Mouse (Mus musculus) intestine, postnatal 0 days (tissue): Measurements from ENCODE around the gene Dusp6. TPM values are rescaled to one million over a fixed set of nuclear protein-coding genes. Genes with fewer than 3 reads are reported as not detected.

ENCODE experiments used
- ATAC-seq: fragments of 200-750 bp; cut with Nextera tagmentation; 2 replicates; pipeline ENCODE4 v1.8.0; 2017; ENCODE audit warnings: mild to moderate bottlenecking, moderate TSS enrichment, moderate library complexity
- H3K27ac ChIP-seq: fragments of 300-500 bp; sonication (generic); 2 replicates; pipeline ENCODE4 v1.5.1; 2014; ENCODE audit warnings: mild to moderate bottlenecking, low read depth, low read length, moderate library complexity
- H3K27me3 ChIP-seq: fragments of 300-500 bp; sonication (generic); replicated peaks from 2 replicates; pipeline ENCODE4 v1.6.1; 2014; ENCODE audit warnings: low read length, mixed read lengths; ENCODE audit not compliant: control insufficient read depth, insufficient read depth
- H3K36me3 ChIP-seq: fragments of 300-500 bp; sonication (generic); 2 replicates; pipeline ENCODE4 v1.6.1; 2014; ENCODE audit warnings: mild to moderate bottlenecking, moderate library complexity; ENCODE audit not compliant: control insufficient read depth, insufficient read depth
- H3K4me1 ChIP-seq: fragments of 300-500 bp; sonication (generic); replicated peaks from 2 replicates; pipeline ENCODE4 v1.6.1; 2014; ENCODE audit warnings: antibody characterized with exemption, low read length, mixed read lengths; ENCODE audit not compliant: control insufficient read depth, insufficient read depth
- H3K4me2 ChIP-seq: fragments of 300-500 bp; sonication (generic); replicated peaks from 2 replicates; pipeline ENCODE4 v1.6.1; 2014; ENCODE audit warnings: low read depth, mild to moderate bottlenecking, moderate library complexity
- H3K4me3 ChIP-seq: fragments of 300-500 bp; sonication (generic); 2 replicates; pipeline ENCODE4 v1.5.1; 2014; ENCODE audit warnings: low read depth, low read length
- H3K9ac ChIP-seq: fragments of 300-500 bp; sonication (generic); 2 replicates; pipeline ENCODE4 v1.6.1; 2014; ENCODE audit warnings: mild to moderate bottlenecking, low read depth, low read length
- H3K9me3 ChIP-seq: fragments of 300-500 bp; sonication (generic); 2 replicates; pipeline ENCODE4 v1.6.1; 2016; ENCODE audit warnings: mixed run types; ENCODE audit not compliant: control insufficient read depth
- CTCF ChIP-seq: sonication (generic); IDR thresholded peaks from 2 replicates; pipeline ENCODE4 v1.5.1; 2016; ENCODE audit warnings: low read depth, mild to moderate bottlenecking, control low read depth, antibody characterized with exemption, moderate library complexity
- WGBS: fragments of 180-500 bp; shearing (Covaris S2); extraction: QIAGEN DNeasy Blood & Tissue Kit; methylation state at CpG from one replicate; pipeline ENCODE4 v1.1.7; 2014; 5-methylcytosine and 5-hydroxymethylcytosine counted together
- polyA plus RNA-seq: library from polyadenylated mRNA; unstranded; fragments of >200 nt; fragmentation: Nextera tagmentation; extraction: Ambion mirVana; gene quantifications from 2 replicates; pipeline ENCODE4 v1.2.1, GENCODE M21; 2015

Gene Dusp6
- polyA plus RNA-seq, 1 experiment from 2014 or later = 27.9 TPM

DNA sequence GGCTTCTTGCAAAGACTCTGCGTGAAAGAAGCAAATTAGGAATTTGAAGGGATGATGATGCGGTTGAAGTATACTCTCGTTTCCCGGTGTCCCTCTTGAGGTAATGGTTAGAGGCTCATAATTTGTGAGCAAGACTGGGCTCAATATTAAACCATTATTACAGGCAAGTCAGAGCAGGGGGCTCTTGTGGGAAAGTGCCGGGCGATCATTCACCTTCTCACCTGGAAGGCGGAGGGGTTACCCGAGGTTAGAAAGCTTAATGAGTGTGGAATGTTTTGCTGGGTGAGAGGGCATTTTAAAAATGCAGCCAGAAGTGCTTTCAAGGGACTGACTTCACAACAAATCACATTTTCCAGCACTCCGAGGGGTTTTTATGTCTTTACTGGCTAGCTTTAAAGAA lies 36.3 kb downstream of the Dusp6 start:
- Histone ChIP-seq H3K4me1 (peaks cover 4% of the 10 kb centered on the region; the same call in 1 of the 2 replicates), H3K4me3 (no peak overlapping the region), H3K27ac (no peak overlapping the region), H3K9me3 (no peaks in the 10 kb centered on the region), H3K9ac (no peak overlapping the region), H3K27me3 (no peaks in the 10 kb centered on the region), H3K36me3 (no peaks in the 10 kb centered on the region), H3K4me2 (no peak overlapping the region)
- ATAC-seq = no peak
- TF ChIP-seq CTCF = no peak
- 59% methylated on average over 9 of the region's 9 CpGs for WGBS

DNA sequence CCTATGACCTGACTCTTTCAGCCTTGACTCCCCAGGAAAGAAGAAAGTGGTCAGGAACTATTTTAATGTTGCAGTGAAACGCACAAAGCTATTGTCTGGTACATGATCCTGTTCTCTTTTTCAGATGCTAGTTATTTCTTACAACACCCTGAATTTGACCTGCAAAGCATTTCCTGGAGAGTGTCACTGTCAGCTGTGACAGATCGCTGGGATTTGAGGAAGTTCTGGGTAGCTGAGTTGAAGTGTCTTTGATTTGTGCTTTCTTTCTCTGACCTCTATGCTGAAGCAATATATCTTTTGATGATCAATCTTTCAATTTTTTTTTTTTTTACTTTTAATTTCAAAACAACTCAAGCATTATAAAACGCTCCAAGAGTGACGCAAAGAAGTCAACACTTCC lies 39.0 kb downstream of the Dusp6 start:
- no peak for TF ChIP-seq CTCF
- Histone ChIP-seq H3K27ac (no peak overlapping the region), H3K4me1 (peaks cover 4% of the 10 kb centered on the region; the same call in 1 of the 2 replicates), H3K4me3 (no peak overlapping the region), H3K27me3 (no peaks in the 10 kb centered on the region), H3K4me2 (no peak overlapping the region), H3K9ac (no peak overlapping the region), H3K9me3 (no peaks in the 10 kb centered on the region), H3K36me3 (no peaks in the 10 kb centered on the region)
- 58% methylated on average over 4 of the region's 4 CpGs for WGBS
- no peak for ATAC-seq

DNA sequence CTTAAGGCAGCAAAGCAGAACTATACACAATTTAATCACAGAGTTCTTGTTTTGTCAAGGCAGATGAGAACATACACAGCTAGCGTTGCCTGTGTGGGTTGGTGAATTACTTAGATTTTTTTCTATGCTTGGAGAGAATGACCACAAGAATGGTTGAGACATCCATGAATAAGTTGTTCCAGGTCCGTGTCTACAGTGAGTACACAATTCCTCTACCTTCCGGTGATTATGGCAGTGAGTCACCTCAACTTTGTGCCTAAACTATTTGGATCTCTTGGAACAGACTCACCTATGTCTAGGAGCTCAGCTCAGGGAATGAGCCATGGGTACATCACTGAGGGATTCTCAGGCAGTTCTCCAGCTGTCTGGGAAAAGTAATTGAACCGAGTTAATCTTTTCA lies 45.8 kb downstream of the Dusp6 start:
- Histone ChIP-seq H3K9me3 (no peaks in the 10 kb centered on the region), H3K4me1 (no peaks in the 10 kb centered on the region), H3K4me3 (no peak overlapping the region), H3K36me3 (no peaks in the 10 kb centered on the region), H3K27me3 (no peaks in the 10 kb centered on the region), H3K9ac (no peak overlapping the region), H3K27ac (no peak overlapping the region), H3K4me2 (no peak overlapping the region)
- 85% methylated on average over 4 of the region's 4 CpGs for WGBS
- TF ChIP-seq CTCF = no peak
- no peak for ATAC-seq

DNA sequence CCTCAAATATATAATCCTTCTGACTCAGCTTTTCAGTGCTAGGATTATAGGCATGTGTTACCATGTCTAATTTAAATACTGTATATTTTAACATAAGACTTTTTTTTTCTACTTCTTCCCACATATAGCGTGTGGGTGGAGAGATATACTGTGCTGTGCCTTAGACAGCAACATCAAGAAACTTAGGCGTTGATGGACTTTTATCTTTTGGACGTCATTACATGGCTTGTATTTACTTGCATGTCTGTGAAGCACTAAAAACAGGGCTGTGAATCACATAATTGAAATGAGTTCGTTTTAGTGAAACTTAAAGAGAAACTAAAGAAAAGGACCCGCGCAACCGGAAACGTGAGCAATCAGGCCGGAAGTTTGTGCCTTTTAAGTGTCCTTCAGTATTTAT lies 46.6 kb downstream of the Dusp6 start:
- no peak for ATAC-seq
- Histone ChIP-seq H3K27me3 (no peaks in the 10 kb centered on the region), H3K9ac (no peak overlapping the region), H3K4me2 (no peak overlapping the region), H3K9me3 (no peaks in the 10 kb centered on the region), H3K4me3 (no peak overlapping the region), H3K4me1 (no peaks in the 10 kb centered on the region), H3K27ac (no peak overlapping the region), H3K36me3 (no peaks in the 10 kb centered on the region)
- no peak for TF ChIP-seq CTCF
- 85% methylated on average over 9 of the region's 9 CpGs for WGBS

DNA sequence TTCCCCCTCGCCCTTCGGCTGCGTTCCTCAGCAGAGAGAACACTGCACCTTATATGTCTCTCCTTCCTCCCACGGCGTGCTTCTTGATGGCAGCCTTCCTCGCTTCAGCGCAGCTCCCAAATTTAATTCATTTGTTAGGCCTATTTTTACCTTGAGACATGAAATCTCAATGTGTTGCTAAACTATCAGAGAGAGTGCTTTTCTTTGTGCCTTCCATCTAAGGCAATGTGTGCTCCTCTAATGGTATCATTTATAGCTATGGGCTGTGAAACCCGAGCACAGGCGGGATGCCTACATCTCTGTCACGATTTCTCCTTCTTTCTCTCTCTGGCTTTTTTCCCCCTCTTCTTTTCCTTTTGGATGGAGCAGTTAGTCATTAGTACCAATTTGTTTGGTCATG lies 47.2 kb downstream of the Dusp6 start:
- Histone ChIP-seq H3K36me3 (no peaks in the 10 kb centered on the region), H3K27ac (no peak overlapping the region), H3K9ac (no peak overlapping the region), H3K4me1 (no peaks in the 10 kb centered on the region), H3K4me3 (no peak overlapping the region), H3K9me3 (no peaks in the 10 kb centered on the region), H3K4me2 (no peak overlapping the region), H3K27me3 (no peaks in the 10 kb centered on the region)
- ATAC-seq = no peak
- TF ChIP-seq CTCF = no peak
- WGBS = 90% methylated on average over 10 of the region's 10 CpGs

DNA sequence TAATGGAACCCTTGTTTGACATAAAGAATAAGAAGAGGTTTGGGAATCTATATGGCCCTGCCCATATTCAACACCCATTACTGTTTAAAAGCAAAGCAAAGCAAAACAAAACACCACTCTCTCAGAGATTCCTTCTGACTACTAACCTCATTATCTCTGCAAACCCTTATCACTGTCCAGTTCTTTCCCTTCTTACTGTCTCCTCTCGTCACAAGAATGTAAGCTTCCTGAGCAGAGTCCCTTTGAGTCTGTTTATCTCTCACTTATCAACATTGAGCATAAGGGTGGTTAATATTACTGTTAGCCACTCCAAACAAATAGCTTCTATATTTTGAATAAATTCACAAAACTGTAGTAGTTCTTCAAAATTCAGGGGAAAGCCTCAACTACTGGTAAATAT lies 48.9 kb downstream of the Dusp6 start:
- 43% methylated on average over 1 of the region's 1 CpGs for WGBS
- H3K9ac ChIP-seq = no peak overlapping the region
- no peak for ATAC-seq
- no peak overlapping the region for H3K4me2 ChIP-seq
- no peaks in the 10 kb centered on the region for H3K36me3 ChIP-seq
- H3K27ac ChIP-seq = no peak overlapping the region
- H3K4me1 ChIP-seq = no peaks in the 10 kb centered on the region
- no peak for TF ChIP-seq CTCF
- H3K27me3 ChIP-seq = no peaks in the 10 kb centered on the region
- H3K4me3 ChIP-seq = no peak overlapping the region
- H3K9me3 ChIP-seq = no peaks in the 10 kb centered on the region

DNA sequence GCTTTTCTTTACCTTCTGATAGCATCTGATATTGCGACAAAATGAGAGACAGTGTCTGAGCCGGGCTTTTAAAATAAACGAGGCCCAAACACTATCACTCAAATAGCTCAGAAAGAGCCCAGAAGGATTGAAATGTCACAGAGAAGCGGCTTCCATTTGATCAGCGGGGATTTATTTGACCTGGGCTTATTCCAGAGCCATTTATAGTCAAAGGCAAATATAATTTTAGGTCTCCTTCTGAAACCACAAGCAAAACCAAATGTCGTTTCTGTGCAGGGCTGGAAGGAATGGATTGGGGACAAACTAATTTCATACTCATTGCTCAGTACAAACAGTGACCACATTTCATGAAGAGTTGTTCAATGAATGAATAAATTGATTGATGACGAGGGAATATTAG lies 51.3 kb downstream of the Dusp6 start:
- Histone ChIP-seq H3K36me3 (no peaks in the 10 kb centered on the region), H3K27me3 (no peaks in the 10 kb centered on the region), H3K9me3 (no peaks in the 10 kb centered on the region), H3K4me3 (no peak overlapping the region), H3K27ac (no peak overlapping the region), H3K4me1 (no peaks in the 10 kb centered on the region), H3K9ac (no peak overlapping the region), H3K4me2 (no peak overlapping the region)
- TF ChIP-seq CTCF = no peak
- ATAC-seq = no peak
- 37% methylated on average over 7 of the region's 7 CpGs for WGBS
